Comparison of ENCODE assay signal across 8 mouse cellular contexts in the genomic region with DNA sequence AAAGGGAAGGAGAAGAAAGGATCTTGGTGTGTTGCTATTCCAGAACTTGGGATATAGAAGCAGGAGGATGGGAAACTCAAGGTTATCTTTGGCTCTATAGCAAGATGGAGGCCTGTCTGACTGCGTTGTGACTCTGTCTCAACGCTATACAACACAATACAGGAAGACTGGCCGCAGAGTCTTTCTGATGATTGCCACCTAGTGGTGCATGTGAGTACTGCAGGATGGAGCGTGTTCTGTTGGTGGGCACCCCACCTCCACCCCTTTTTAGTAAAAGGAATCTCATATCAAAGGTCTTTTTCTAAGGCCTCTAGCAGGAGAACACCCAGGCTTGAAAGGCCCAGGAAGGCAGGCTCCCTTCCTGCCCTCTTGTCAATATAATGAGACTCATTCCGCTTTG. TPM values are rescaled to one million over a fixed set of nuclear protein-coding genes. Genes with fewer than 3 reads are reported as not detected.
DNase-seq lines count a peak whose midpoint lies in the region; ATAC-seq and TF ChIP-seq lines count a peak whose summit lies in the region.

No protein-coding gene starts in this region.

- no peak overlapping the region for H3K4me3 ChIP-seq in lung, adult 2 months (replicated peaks; ENCODE audit: extremely low read depth, low read depth, low read length)

- 11% methylated on average over 5 of the region's 5 CpGs for WGBS in lung, adult 2 months

- no peak for TF ChIP-seq POLR2A in lung, adult 2 months (IDR thresholded peaks at IDR 0.05; ENCODE audit: borderline replicate concordance, extremely low read depth, low read depth, low read length)

- peak; percentile 51 for DNase-seq in urinary bladder, adult 2 months (ENCODE audit: low spot score)
- no peak for DNase-seq in urinary bladder, adult 18-20 months (ENCODE audit: low spot score in 2 of 2)
- peak; percentile 83 for DNase-seq in brain, adult 2 months (ENCODE audit: low read depth, low spot score)
- DNase-seq in kidney, postnatal 36 days: peak; percentile 64 to 90
- peak; percentile 83 for DNase-seq in lung, adult 2 months
- DNase-seq in right cerebral cortex, postnatal 10 days (ENCODE audit: low spot score in 2 of 2): peak; percentile 79 to 88
- peak; percentile 33 for DNase-seq in yolk sac, embryonic 10.5 days (ENCODE audit: low spot score)

- no peaks in the 10 kb centered on the region for H3K4me1 ChIP-seq in lung, adult 2 months (ENCODE audit: control insufficient read depth, insufficient read depth, low read length)

- peak; percentile 88 for TF ChIP-seq CTCF in lung, adult 2 months (IDR thresholded peaks at IDR 0.05; ENCODE audit: insufficient read depth, low read length)

- peak; percentile 28; the same call in 1 of the 2 replicates for ATAC-seq in frontal cortex, adult (ENCODE audit: low TSS enrichment)

RNA-seq across cellular contexts. Expression of a gene that starts 36.5 kb away (rescaled TPM):
- polyA plus RNA-seq in urinary bladder, adult 2 months (2012; rRNA removed): 22.3 and 23.4 TPM in 2 replicates
- polyA plus RNA-seq in lung, adult 2 months (2012; rRNA removed): 71.4 and 83.7 TPM in 2 replicates

RNA-seq across cellular contexts. Expression of a gene that starts 59.7 kb away (rescaled TPM):
- polyA plus RNA-seq in urinary bladder, adult 2 months (2012; rRNA removed): 6.6 and 8.9 TPM in 2 replicates
- 16.3 and 19.7 TPM in 2 replicates for polyA plus RNA-seq in lung, adult 2 months (2012; rRNA removed)

Comparison
In these comparisons a context has a peak if more than half of its experiments do, and no peak if none do; other contexts are left out.
1. DNase-seq: peak in urinary bladder, adult 2 months (single experiment), brain, adult 2 months (single experiment), kidney, postnatal 36 days (2 of 2), lung, adult 2 months (single experiment), right cerebral cortex, postnatal 10 days (2 of 2) and yolk sac, embryonic 10.5 days (single experiment); none in urinary bladder, adult 18-20 months (0 of 2).